Mouse (Mus musculus) brain, embryonic 14.5 days (tissue): ENCODE results near the gene Znrd1as. TPM values are rescaled to one million over a fixed set of nuclear protein-coding genes. Genes with fewer than 3 reads are reported as not detected.

Source experiments
- DNase-seq: peaks from one replicate; pipeline ENCODE4 v3.0.0-alpha.2; 2011; ENCODE audit warnings: low read depth
- CTCF ChIP-seq: fragments of 200-500 bp; IDR thresholded peaks from 2 replicates; pipeline ENCODE4 v1.5.1; 2012; ENCODE audit warnings: inconsistent platforms, mild to moderate bottlenecking, moderate library complexity, borderline replicate concordance; ENCODE audit not compliant: insufficient read depth, insufficient read length; ENCODE audit errors: extremely low read depth
- POLR2A ChIP-seq: fragments of 200-500 bp; IDR thresholded peaks from 2 replicates; pipeline ENCODE4 v1.6.1; 2012; ENCODE audit warnings: mild to moderate bottlenecking, inconsistent platforms, borderline replicate concordance; ENCODE audit not compliant: poor library complexity, insufficient read depth, insufficient read length, severe bottlenecking; ENCODE audit errors: extremely low read depth
- polyA plus RNA-seq: library from polyadenylated mRNA; depleted of rRNA; stranded (reverse); fragments of >200 nt; gene quantifications from 2 replicates; pipeline ENCODE4 v1.2.3, GENCODE M21; 2012; rRNA removed

Gene Znrd1as
- 3.5 TPM in 2 replicates for polyA plus RNA-seq

- peak; percentile 100 for DNase-seq
- TF ChIP-seq POLR2A = peak; percentile 24; the same call in 1 of the 2 replicates
- no peak for TF ChIP-seq CTCF
Observed at GRCm38 (mm10) chr17:36957999-36958743, at the start of gene Znrd1as, which contains the start of gene Znrd1. TSS of gene Znrd1as (plus strand) at chr17:36958592. TSS of gene Znrd1 (minus strand) at chr17:36958559.

- TF ChIP-seq POLR2A (no peak), CTCF (no peak)
Observed at GRCm38 (mm10) chr17:36909802-36910201, 48.6 kb upstream of the Znrd1as start.

DNA sequence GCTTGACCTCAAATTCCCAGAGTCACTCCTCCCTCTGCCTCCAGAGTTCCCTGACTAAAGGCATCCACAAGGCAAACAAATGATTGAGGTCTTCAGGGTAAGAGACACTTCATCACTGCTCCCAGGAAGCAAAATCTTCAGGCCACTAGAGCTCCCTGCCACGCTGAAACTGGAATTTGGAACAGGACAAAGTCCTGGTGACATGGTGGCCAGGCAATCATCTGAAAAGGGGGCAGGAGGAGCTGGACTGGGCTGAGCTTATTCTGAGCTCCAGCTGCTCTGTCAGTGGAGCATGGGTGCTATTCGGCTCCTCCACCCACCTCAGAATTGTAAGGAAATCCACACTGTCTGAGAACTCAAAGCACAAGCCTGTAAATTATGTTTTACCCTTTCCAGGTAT, 46.4 kb upstream of the Znrd1as start:
- TF ChIP-seq POLR2A = no peak
- no peak for TF ChIP-seq CTCF

More at GRCm38 (mm10) chr17:36909802-36910201, 48.6 kb upstream of the Znrd1as start:
- DNase-seq = no peak

GRCm38 (mm10) chr17:36914108-36914507, 44.3 kb upstream of the Znrd1as start:
- DNase-seq = peak; percentile 77
- TF ChIP-seq POLR2A (no peak), CTCF (peak; percentile 79)

More for the DNA sequence above, 46.4 kb upstream of the Znrd1as start:
- no peak for DNase-seq

DNA sequence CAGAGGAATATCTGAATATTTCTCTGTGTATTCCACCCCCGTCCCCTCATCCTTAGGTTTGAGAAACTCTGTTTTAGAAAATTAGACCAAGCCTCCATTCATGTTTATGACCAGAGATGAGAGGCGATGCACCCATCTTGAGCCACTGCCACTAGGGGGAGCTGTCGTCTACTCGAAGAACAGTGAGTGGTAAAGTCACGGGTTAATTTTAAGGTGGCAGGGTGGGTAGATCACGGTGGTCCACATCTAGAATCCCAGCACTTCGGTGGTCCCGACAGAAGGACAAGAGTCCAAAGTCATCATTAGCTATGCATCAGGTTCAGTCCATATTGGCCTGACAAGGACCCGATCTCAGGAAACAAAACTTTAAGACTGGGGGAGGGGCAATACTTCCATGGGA, 43.3 kb upstream of the Znrd1as start:
- DNase-seq = peak; percentile 68
- TF ChIP-seq POLR2A (no peak), CTCF (peak; percentile 77; the same call in 1 of the 2 replicates)

GRCm38 (mm10) chr17:36920239-36920638, 38.2 kb upstream of the Znrd1as start:
- DNase-seq = no peak
- TF ChIP-seq CTCF (no peak), POLR2A (no peak)

DNA sequence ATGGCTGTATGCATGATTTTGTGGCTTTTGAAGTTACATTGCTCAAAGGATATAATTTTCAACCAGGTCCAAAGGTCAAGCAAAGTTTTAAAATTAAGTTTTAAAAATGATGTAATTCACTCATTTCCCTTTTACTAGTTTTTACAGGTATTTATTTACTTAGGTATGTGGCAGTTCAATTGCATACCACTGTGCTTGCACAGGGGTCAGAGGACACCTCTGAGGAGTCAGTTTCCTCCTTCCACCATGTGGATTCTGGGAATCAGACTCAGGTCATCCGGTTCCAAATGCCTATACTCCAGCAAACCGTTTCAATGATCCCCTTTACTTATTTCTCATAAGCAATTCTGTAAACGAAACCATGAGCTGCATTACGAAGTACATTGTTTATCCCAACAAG, 35.7 kb upstream of the Znrd1as start:
- TF ChIP-seq POLR2A (no peak), CTCF (no peak)
- no peak for DNase-seq

DNA sequence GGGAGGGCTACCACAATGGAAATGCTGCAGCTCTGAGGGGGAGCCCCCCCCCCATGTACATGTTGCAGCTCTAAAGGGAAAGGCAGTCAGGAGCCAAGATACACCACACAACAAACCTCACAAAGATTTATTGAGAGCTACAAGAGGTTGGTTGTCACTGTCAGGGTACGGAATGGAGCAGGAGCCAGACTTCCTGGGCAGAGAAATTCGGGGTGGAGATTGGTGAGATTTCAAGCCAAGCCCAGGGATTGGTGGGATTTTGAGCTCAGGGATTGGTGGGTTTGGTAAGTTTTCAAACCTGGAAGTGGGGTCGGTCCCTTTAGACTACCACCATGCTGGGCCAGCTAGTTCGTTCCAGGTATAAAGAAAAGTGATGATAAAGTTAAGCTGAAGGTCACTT, 34.9 kb upstream of the Znrd1as start:
- no peak for DNase-seq
- TF ChIP-seq POLR2A (no peak), CTCF (no peak)

- no peak for DNase-seq
- TF ChIP-seq CTCF (no peak), POLR2A (no peak)
Observed at GRCm38 (mm10) chr17:36927496-36928120, 30.8 kb upstream of the Znrd1as start.

DNA sequence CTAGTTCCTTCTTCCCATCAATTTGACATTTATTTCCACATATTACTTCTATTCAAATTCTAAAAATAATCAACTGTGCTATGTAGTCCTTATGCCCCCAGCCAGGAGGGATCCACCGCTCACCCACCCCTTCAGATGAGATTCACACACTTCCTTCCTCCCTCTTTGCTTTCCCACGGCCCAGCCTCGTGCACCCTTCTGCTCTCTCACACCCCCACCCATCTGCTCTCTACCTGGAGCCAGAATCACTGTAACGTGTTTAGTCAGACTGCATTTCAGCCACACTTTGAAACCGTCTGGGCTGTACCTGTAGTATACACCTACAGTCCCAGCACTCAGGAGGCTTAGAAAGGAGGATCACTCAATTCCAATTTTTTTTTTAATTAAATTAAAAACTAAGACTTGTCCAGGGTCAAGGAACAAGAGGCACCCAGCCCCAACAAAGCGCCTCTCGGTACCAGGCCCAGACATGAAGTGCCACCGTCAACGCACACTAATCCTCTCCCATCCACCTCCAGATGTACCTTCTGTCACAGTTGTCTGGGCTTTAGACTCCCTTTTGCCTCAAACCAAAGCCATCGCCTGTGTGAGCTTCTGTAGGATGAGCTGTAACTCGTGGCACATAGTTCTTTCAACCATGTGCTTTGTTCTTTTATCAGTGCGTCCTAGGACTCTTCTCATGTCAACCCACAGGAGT, 29.0 kb upstream of the Znrd1as start:
- no peak for TF ChIP-seq CTCF
- no peak for TF ChIP-seq POLR2A
- DNase-seq = no peak

GRCm38 (mm10) chr17:36930233-36930632, 28.2 kb upstream of the Znrd1as start:
- TF ChIP-seq CTCF (no peak), POLR2A (no peak)
- no peak for DNase-seq
